Comparison of ENCODE assay signal across 7 mouse cellular contexts in the genomic region with DNA sequence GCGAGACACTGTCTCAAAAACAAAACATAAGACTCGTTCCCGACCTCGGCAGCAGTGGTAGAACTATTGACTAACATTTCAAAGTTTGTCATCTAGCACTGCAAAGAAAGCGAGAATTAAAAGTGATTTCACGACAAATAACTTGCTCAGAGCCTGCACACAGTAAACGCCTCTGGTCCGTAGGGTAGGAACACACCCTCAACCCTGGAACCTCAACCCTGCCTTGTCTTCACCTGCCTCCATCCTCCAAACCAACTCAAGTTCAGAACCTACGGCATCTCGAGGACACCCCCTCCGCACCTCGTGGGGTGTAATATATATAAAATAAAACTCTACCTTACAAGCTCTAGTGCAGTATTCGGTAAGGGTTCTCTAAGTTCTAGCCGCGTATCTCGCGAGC. TPM values are rescaled to one million over a fixed set of nuclear protein-coding genes. Genes with fewer than 3 reads are reported as not detected.
DNase-seq lines count a peak whose midpoint lies in the region; ATAC-seq lines count a peak whose summit lies in the region.

No protein-coding gene starts in this region.

- peak overlapping the region; percentile 46 for H3K9ac ChIP-seq in neural tube, embryonic 11.5 days (ENCODE audit: low read length)
- peak overlapping the region; percentile 55 for H3K9ac ChIP-seq in limb, embryonic 15.5 days
- H3K9ac ChIP-seq in stomach, embryonic 15.5 days, result peak overlapping the region; percentile 51

- ATAC-seq in neural tube, embryonic 11.5 days (ENCODE audit: insufficient read depth, low FRiP score, low TSS enrichment), result peak; percentile 14; the same call in 1 of the 2 replicates
- no peak for ATAC-seq in limb, embryonic 15.5 days (ENCODE audit: insufficient number of reproducible peaks, low FRiP score, low TSS enrichment, low read depth)
- ATAC-seq in stomach, embryonic 15.5 days (ENCODE audit: insufficient read depth, low FRiP score, low read depth), result peak; percentile 6; the same call in 1 of the 2 replicates

- H3K4me3 ChIP-seq in neural tube, embryonic 11.5 days (ENCODE audit: low read depth, low read length), result peak overlapping the region; percentile 60
- H3K4me3 ChIP-seq in forebrain, embryonic 10.5 days, result peak overlapping the region; percentile 66
- peak overlapping the region; percentile 73 for H3K4me3 ChIP-seq in limb, embryonic 15.5 days
- H3K4me3 ChIP-seq in stomach, embryonic 15.5 days (replicated peaks), result peak overlapping the region; percentile 67

- H3K27ac ChIP-seq in neural tube, embryonic 11.5 days (ENCODE audit: low read depth, low read length), result no peak overlapping the region
- H3K27ac ChIP-seq in forebrain, embryonic 10.5 days, result peak overlapping the region; percentile 81
- peak overlapping the region; percentile 43; the same call in 1 of the 2 replicates for H3K27ac ChIP-seq in limb, embryonic 15.5 days
- no peak overlapping the region for H3K27ac ChIP-seq in stomach, embryonic 15.5 days

- no peaks in the 10 kb centered on the region for H3K9me3 ChIP-seq in neural tube, embryonic 11.5 days (ENCODE audit: control insufficient read depth, low read length)
- no peaks in the 10 kb centered on the region; the same call in 1 of the 2 replicates for H3K9me3 ChIP-seq in forebrain, embryonic 10.5 days
- no peaks in the 10 kb centered on the region for H3K9me3 ChIP-seq in limb, embryonic 15.5 days
- no peaks in the 10 kb centered on the region for H3K9me3 ChIP-seq in stomach, embryonic 15.5 days

- WGBS in neural tube, embryonic 11.5 days, result 7% methylated on average over 17 of the region's 17 CpGs
- WGBS in forebrain, embryonic 10.5 days, result 10% methylated on average over 17 of the region's 17 CpGs
- WGBS in limb, embryonic 15.5 days, result 6% methylated on average over 17 of the region's 17 CpGs
- WGBS in stomach, embryonic 15.5 days, result 3% methylated on average over 17 of the region's 17 CpGs

- 0 out of 2 replicates have a peak, but pooled peaks cover 2% of the 10 kb centered on the region for H3K36me3 ChIP-seq in neural tube, embryonic 11.5 days (ENCODE audit: control insufficient read depth, insufficient read depth, low read length)
- H3K36me3 ChIP-seq in forebrain, embryonic 10.5 days (replicated peaks), result peaks cover 13% of the 10 kb centered on the region; the same call in 1 of the 2 replicates
- peaks cover 5% of the 10 kb centered on the region for H3K36me3 ChIP-seq in limb, embryonic 15.5 days
- no peaks in the 10 kb centered on the region for H3K36me3 ChIP-seq in stomach, embryonic 15.5 days

- no peaks in the 10 kb centered on the region for H3K27me3 ChIP-seq in neural tube, embryonic 11.5 days (ENCODE audit: control insufficient read depth, insufficient read depth, low read length)
- no peaks in the 10 kb centered on the region for H3K27me3 ChIP-seq in forebrain, embryonic 10.5 days (ENCODE audit: poor library complexity, severe bottlenecking)
- no peaks in the 10 kb centered on the region for H3K27me3 ChIP-seq in limb, embryonic 15.5 days
- H3K27me3 ChIP-seq in stomach, embryonic 15.5 days (replicated peaks), result no peaks in the 10 kb centered on the region

- peaks cover 13% of the 10 kb centered on the region for H3K4me1 ChIP-seq in neural tube, embryonic 11.5 days (ENCODE audit: control insufficient read depth, insufficient read depth, low read length)
- peaks cover 28% of the 10 kb centered on the region for H3K4me1 ChIP-seq in forebrain, embryonic 10.5 days
- H3K4me1 ChIP-seq in limb, embryonic 15.5 days, result peaks cover 24% of the 10 kb centered on the region
- peaks cover 16% of the 10 kb centered on the region for H3K4me1 ChIP-seq in stomach, embryonic 15.5 days

- no peak for DNase-seq in neural tube, embryonic 11.5 days (ENCODE audit: low spot score)
- DNase-seq in neural tube, embryonic 10.5 days (ENCODE audit: extremely low spot score, low spot score), result no peak
- no peak for DNase-seq in forebrain, embryonic 10.5 days (ENCODE audit: extremely low spot score, low spot score)
- no peak for DNase-seq in adrenal gland, postnatal 25 days
- no peak for DNase-seq in embryo, embryonic 10 days (ENCODE audit: low spot score)

- peak overlapping the region; percentile 60 for H3K4me2 ChIP-seq in neural tube, embryonic 11.5 days (ENCODE audit: low read depth)
- H3K4me2 ChIP-seq in limb, embryonic 15.5 days, result peak overlapping the region; percentile 60
- H3K4me2 ChIP-seq in stomach, embryonic 15.5 days, result peak overlapping the region; percentile 65

RNA-seq across cellular contexts. Expression of a gene that starts 0.4 kb away (rescaled TPM):
- polyA plus RNA-seq in neural tube, embryonic 11.5 days (2014; fragmentation: Nextera tagmentation; extraction: Ambion mirVana), result 25.5 and 26.2 TPM in 2 replicates
- polyA plus RNA-seq in forebrain, embryonic 10.5 days (2016; fragmentation: Nextera tagmentation; extraction: Ambion mirVana), result 30.0 and 31.0 TPM in 2 replicates
- polyA plus RNA-seq in limb, embryonic 15.5 days (2015; fragmentation: Nextera tagmentation; extraction: Ambion mirVana), result 28.0 TPM in 2 replicates
- polyA plus RNA-seq in stomach, embryonic 15.5 days (2015; fragmentation: Nextera tagmentation; extraction: Ambion mirVana), result 26.1 and 29.2 TPM in 2 replicates
- total RNA-seq in adrenal gland, postnatal 25 days (2021), result 16.5 and 20.8 TPM in 2 replicates

RNA-seq across cellular contexts. Expression of a gene that starts 15.9 kb away (rescaled TPM):
- 8.2 and 10.0 TPM in 2 replicates for polyA plus RNA-seq in neural tube, embryonic 11.5 days (2014; fragmentation: Nextera tagmentation; extraction: Ambion mirVana)
- polyA plus RNA-seq in forebrain, embryonic 10.5 days (2016; fragmentation: Nextera tagmentation; extraction: Ambion mirVana), result 2.2 and 2.9 TPM in 2 replicates
- 0.36 and 0.68 TPM in 2 replicates for polyA plus RNA-seq in limb, embryonic 15.5 days (2015; fragmentation: Nextera tagmentation; extraction: Ambion mirVana)
- polyA plus RNA-seq in stomach, embryonic 15.5 days (2015; fragmentation: Nextera tagmentation; extraction: Ambion mirVana), result 0.63 TPM in 2 replicates
- 4.9 and 6.2 TPM in 2 replicates for total RNA-seq in adrenal gland, postnatal 25 days (2021)

RNA-seq across cellular contexts. Expression of a gene that starts 38.7 kb away (rescaled TPM):
- 1.4 and 2.1 TPM in 2 replicates for polyA plus RNA-seq in neural tube, embryonic 11.5 days (2014; fragmentation: Nextera tagmentation; extraction: Ambion mirVana)
- 0.93 and 1.0 TPM in 2 replicates for polyA plus RNA-seq in forebrain, embryonic 10.5 days (2016; fragmentation: Nextera tagmentation; extraction: Ambion mirVana)
- polyA plus RNA-seq in limb, embryonic 15.5 days (2015; fragmentation: Nextera tagmentation; extraction: Ambion mirVana), result 2.4 and 3.2 TPM in 2 replicates
- 58.2 and 79.2 TPM in 2 replicates for polyA plus RNA-seq in stomach, embryonic 15.5 days (2015; fragmentation: Nextera tagmentation; extraction: Ambion mirVana)
- total RNA-seq in adrenal gland, postnatal 25 days (2021), result 1.9 and 2.0 TPM in 2 replicates

Comparison
In these comparisons a context has a peak if more than half of its experiments do, and no peak if none do; other contexts are left out.
1. H3K27ac ChIP-seq: peak in forebrain, embryonic 10.5 days (single experiment) and limb, embryonic 15.5 days (single experiment); none in neural tube, embryonic 11.5 days (single experiment) and stomach, embryonic 15.5 days (single experiment).
2. RNA of a gene that starts 38.7 kb away (polyA plus RNA-seq): 58.2 to 79.2 TPM in stomach, embryonic 15.5 days; 2.4 to 3.2 TPM in limb, embryonic 15.5 days, 1.4 to 2.1 TPM in neural tube, embryonic 11.5 days and 0.93 to 1.0 TPM in forebrain, embryonic 10.5 days; every median in the first group is over 10 times any median in the second.
3. Peak in every context shown above with its lines, with median percentiles within 50 percentile points of each other: H3K4me2 ChIP-seq, H3K4me3 ChIP-seq and H3K9ac ChIP-seq.